In genomic region chr1:162252869-162253268, GRCm38 (mm10) we compare ENCODE assay signal across 21 mouse cellular contexts.
DNase-seq lines count a peak whose midpoint lies in the region; ATAC-seq and TF ChIP-seq lines count a peak whose summit lies in the region.
"Had no signal": no experiment of that assay in that cellular context is flagged by ENCODE, and none has a peak within 500 bp of the region (broad histone marks: within the 10 kb centered on the region; RNA-seq: fewer than 3 reads in every experiment).

No protein-coding gene starts in this region.

- DNase-seq in liver, embryonic 11.5 days (ENCODE audit: low spot score): no peak
- no peak for DNase-seq in liver, postnatal 0 days
- DNase-seq in embryonic facial prominence, embryonic 11.5 days (ENCODE audit: low spot score): no peak
- no peak for DNase-seq in spleen, postnatal 10 days (ENCODE audit: low spot score in 2 of 2)
- DNase-seq in right cerebral cortex, postnatal 36 days (ENCODE audit: low spot score in 2 of 2): no peak
- DNase-seq: adrenal gland, postnatal 14 days; cerebellum, adult 18-20 months; cerebellum, adult 9-11 months; gastrocnemius, adult 2 months; gastrocnemius, postnatal 25 days; heart, postnatal 36 days had no signal

- WGBS in liver, embryonic 11.5 days: 63% methylated on average over 2 of the region's 2 CpGs
- WGBS in liver, postnatal 0 days (ENCODE audit: insufficient replicate concordance): 61% methylated on average over 2 of the region's 2 CpGs
- 66% methylated on average over 2 of the region's 2 CpGs for WGBS in embryonic facial prominence, embryonic 11.5 days
- WGBS in embryonic facial prominence, embryonic 15.5 days: 71% methylated on average over 2 of the region's 2 CpGs
- 57% methylated on average over 2 of the region's 2 CpGs for WGBS in limb, embryonic 12.5 days

- no peaks in the 10 kb centered on the region for H3K36me3 ChIP-seq in liver, embryonic 11.5 days (ENCODE audit: control insufficient read depth, insufficient read depth, low read length)
- H3K36me3 ChIP-seq in liver, postnatal 0 days (replicated peaks; ENCODE audit: insufficient read depth, low read length): no peaks in the 10 kb centered on the region
- no peaks in the 10 kb centered on the region for H3K36me3 ChIP-seq in embryonic facial prominence, embryonic 11.5 days (replicated peaks; ENCODE audit: control insufficient read depth, insufficient read depth, low read depth, low read length)
- H3K36me3 ChIP-seq in embryonic facial prominence, embryonic 15.5 days: no peaks in the 10 kb centered on the region
- H3K36me3 ChIP-seq in limb, embryonic 12.5 days: no peaks in the 10 kb centered on the region
- H3K36me3 ChIP-seq: forebrain, embryonic 12.5 days; heart, embryonic 13.5 days; hindbrain, embryonic 12.5 days had no signal

- no peaks in the 10 kb centered on the region; the same call in 1 of the 2 replicates for H3K4me1 ChIP-seq in liver, embryonic 11.5 days (replicated peaks; ENCODE audit: control insufficient read depth, insufficient read depth, low read length)
- no peaks in the 10 kb centered on the region for H3K4me1 ChIP-seq in liver, postnatal 0 days (ENCODE audit: insufficient read depth)
- H3K4me1 ChIP-seq in embryonic facial prominence, embryonic 11.5 days (ENCODE audit: control insufficient read depth, insufficient read depth, low read length): no peaks in the 10 kb centered on the region
- H3K4me1 ChIP-seq in embryonic facial prominence, embryonic 15.5 days: peaks cover 23% of the 10 kb centered on the region
- peaks cover 43% of the 10 kb centered on the region for H3K4me1 ChIP-seq in limb, embryonic 12.5 days (replicated peaks)

- H3K27ac ChIP-seq in liver, embryonic 11.5 days (ENCODE audit: low read depth, low read length): 0 out of 2 replicates have a peak overlapping the region, but pooled peaks have one; percentile 52
- H3K27ac ChIP-seq in liver, postnatal 0 days (ENCODE audit: low read depth): no peak overlapping the region
- H3K27ac ChIP-seq in embryonic facial prominence, embryonic 11.5 days (replicated peaks; ENCODE audit: low read depth, low read length): peak overlapping the region; percentile 69
- peak overlapping the region; percentile 82; the same call in 1 of the 2 replicates for H3K27ac ChIP-seq in embryonic facial prominence, embryonic 15.5 days (replicated peaks)
- H3K27ac ChIP-seq in limb, embryonic 12.5 days: peak overlapping the region; percentile 90
- H3K27ac ChIP-seq: forebrain, embryonic 12.5 days; gastrocnemius, adult 2 months; heart, embryonic 13.5 days; hindbrain, embryonic 12.5 days had no signal

- H3K4me3 ChIP-seq in liver, embryonic 11.5 days (ENCODE audit: low read depth, low read length): no peak overlapping the region
- no peak overlapping the region for H3K4me3 ChIP-seq in liver, postnatal 0 days (ENCODE audit: low read depth, low read length)
- H3K4me3 ChIP-seq in embryonic facial prominence, embryonic 11.5 days (ENCODE audit: low read depth, low read length): no peak overlapping the region
- no peak overlapping the region for H3K4me3 ChIP-seq in embryonic facial prominence, embryonic 15.5 days (replicated peaks)
- H3K4me3 ChIP-seq in limb, embryonic 12.5 days (replicated peaks): no peak overlapping the region
- H3K4me3 ChIP-seq: forebrain, embryonic 12.5 days; gastrocnemius, adult 2 months; heart, embryonic 13.5 days; hindbrain, embryonic 12.5 days had no signal

- no peaks in the 10 kb centered on the region for H3K9me3 ChIP-seq in liver, embryonic 11.5 days (ENCODE audit: control insufficient read depth, low read length)
- H3K9me3 ChIP-seq in liver, postnatal 0 days (ENCODE audit: low read length): no peaks in the 10 kb centered on the region
- no peaks in the 10 kb centered on the region for H3K9me3 ChIP-seq in embryonic facial prominence, embryonic 11.5 days (replicated peaks; ENCODE audit: control insufficient read depth, low read length)
- H3K9me3 ChIP-seq in embryonic facial prominence, embryonic 15.5 days (replicated peaks): no peaks in the 10 kb centered on the region
- no peaks in the 10 kb centered on the region for H3K9me3 ChIP-seq in limb, embryonic 12.5 days
- H3K9me3 ChIP-seq: forebrain, embryonic 12.5 days; heart, embryonic 13.5 days; hindbrain, embryonic 12.5 days had no signal

- H3K27me3 ChIP-seq in liver, embryonic 11.5 days (replicated peaks; ENCODE audit: control insufficient read depth, insufficient read depth, low read length): no peaks in the 10 kb centered on the region
- no peaks in the 10 kb centered on the region for H3K27me3 ChIP-seq in liver, postnatal 0 days (ENCODE audit: insufficient read depth, low read length)
- no peaks in the 10 kb centered on the region for H3K27me3 ChIP-seq in embryonic facial prominence, embryonic 11.5 days (ENCODE audit: control insufficient read depth, insufficient read depth, low read length)
- no peaks in the 10 kb centered on the region for H3K27me3 ChIP-seq in embryonic facial prominence, embryonic 15.5 days
- H3K27me3 ChIP-seq in limb, embryonic 12.5 days: no peaks in the 10 kb centered on the region
- H3K27me3 ChIP-seq: forebrain, embryonic 12.5 days; heart, embryonic 13.5 days; hindbrain, embryonic 12.5 days; Patski had no signal

- no peak overlapping the region for H3K9ac ChIP-seq in liver, embryonic 11.5 days (ENCODE audit: low read depth, low read length)
- H3K9ac ChIP-seq in liver, postnatal 0 days (replicated peaks): no peak overlapping the region
- no peak overlapping the region for H3K9ac ChIP-seq in embryonic facial prominence, embryonic 11.5 days (replicated peaks; ENCODE audit: low read length)
- no peak overlapping the region for H3K9ac ChIP-seq in embryonic facial prominence, embryonic 15.5 days
- no peak overlapping the region for H3K9ac ChIP-seq in limb, embryonic 12.5 days (replicated peaks)
- H3K9ac ChIP-seq: forebrain, embryonic 12.5 days; heart, embryonic 13.5 days; hindbrain, embryonic 12.5 days had no signal

- TF ChIP-seq CTCF in liver, postnatal 0 days (IDR thresholded peaks at IDR 0.05; ENCODE audit: low read depth): no peak

- ATAC-seq in liver, embryonic 11.5 days (replicated peaks; ENCODE audit: low FRiP score): no peak
- ATAC-seq in liver, postnatal 0 days: no peak
- ATAC-seq in embryonic facial prominence, embryonic 11.5 days (replicated peaks; ENCODE audit: insufficient number of reproducible peaks, low FRiP score, low TSS enrichment, low read depth): no peak
- ATAC-seq in embryonic facial prominence, embryonic 15.5 days (ENCODE audit: insufficient number of reproducible peaks, low FRiP score, low TSS enrichment, low read depth): no peak
- ATAC-seq in limb, embryonic 12.5 days (ENCODE audit: insufficient number of reproducible peaks, insufficient read depth, low FRiP score, low TSS enrichment, low read depth): no peak
- ATAC-seq in megakaryocyte-erythroid progenitor cell, adult 5-6 weeks (replicated peaks; ENCODE audit: low FRiP score, low TSS enrichment, poor library complexity, severe bottlenecking): no peak
- ATAC-seq: activated CD4-positive, CD25-positive, alpha-beta regulatory T cell, adult 4 months; hindbrain, embryonic 16.5 days; inflammation-experienced regulatory T-cells, adult 6 months; Patski had no signal

- no peak overlapping the region for H3K4me2 ChIP-seq in liver, embryonic 11.5 days
- H3K4me2 ChIP-seq in liver, postnatal 0 days (ENCODE audit: low read depth, low read length): no peak overlapping the region
- no peak overlapping the region for H3K4me2 ChIP-seq in embryonic facial prominence, embryonic 11.5 days (ENCODE audit: low read depth, low read length)
- no peak overlapping the region for H3K4me2 ChIP-seq in embryonic facial prominence, embryonic 15.5 days (replicated peaks)
- no peak overlapping the region for H3K4me2 ChIP-seq in limb, embryonic 12.5 days
- H3K4me2 ChIP-seq: forebrain, embryonic 12.5 days; heart, embryonic 13.5 days; hindbrain, embryonic 12.5 days had no signal

- no peak for TF ChIP-seq EP300 in liver, postnatal 0 days (IDR thresholded peaks at IDR 0.05; ENCODE audit: low read depth)
